Mouse (Mus musculus) midbrain, embryonic 10.5 days (tissue): ENCODE measurements around the gene Vmac. TPM values are rescaled to one million over a fixed set of nuclear protein-coding genes. Genes with fewer than 3 reads are reported as not detected.

Source experiments
- DNase-seq: peaks from one replicate; pipeline ENCODE4 v3.0.0-alpha.2; 2017; ENCODE audit warnings: low spot score
- H3K27ac ChIP-seq: fragments of 300-500 bp; sonication (generic); replicated peaks from 2 replicates; pipeline ENCODE4 v1.5.1; 2016; ENCODE audit warnings: mild to moderate bottlenecking
- H3K27me3 ChIP-seq: fragments of 300-500 bp; sonication (generic); 2 replicates; pipeline ENCODE4 v1.6.1; 2016; ENCODE audit warnings: low read depth, mild to moderate bottlenecking; ENCODE audit not compliant: poor library complexity, severe bottlenecking
- H3K36me3 ChIP-seq: fragments of 300-500 bp; sonication (generic); 2 replicates; pipeline ENCODE4 v1.6.1; 2016; ENCODE audit warnings: mild to moderate bottlenecking, moderate library complexity
- H3K4me1 ChIP-seq: fragments of 300-500 bp; sonication (generic); 2 replicates; pipeline ENCODE4 v1.6.1; 2016
- H3K4me3 ChIP-seq: fragments of 300-500 bp; sonication (generic); 2 replicates; pipeline ENCODE4 v1.5.1; 2016; ENCODE audit warnings: mild to moderate bottlenecking, moderate library complexity
- H3K9me3 ChIP-seq: fragments of 300-500 bp; sonication (generic); replicated peaks from 2 replicates; pipeline ENCODE4 v1.6.1; 2016; ENCODE audit warnings: mild to moderate bottlenecking
- WGBS: fragments of 180-500 bp; shearing (Covaris S2); methylation state at CpG from one replicate; pipeline ENCODE4 v1.1.7; 2016; 5-methylcytosine and 5-hydroxymethylcytosine counted together
- polyA plus RNA-seq: library from polyadenylated mRNA; unstranded; fragments of >200 nt; fragmentation: Nextera tagmentation; extraction: Ambion mirVana; gene quantifications from 2 replicates; pipeline ENCODE4 v1.2.1, GENCODE M21; 2016

The Vmac gene
- polyA plus RNA-seq, 1 experiment from 2014 or later: 12.0 TPM

DNA sequence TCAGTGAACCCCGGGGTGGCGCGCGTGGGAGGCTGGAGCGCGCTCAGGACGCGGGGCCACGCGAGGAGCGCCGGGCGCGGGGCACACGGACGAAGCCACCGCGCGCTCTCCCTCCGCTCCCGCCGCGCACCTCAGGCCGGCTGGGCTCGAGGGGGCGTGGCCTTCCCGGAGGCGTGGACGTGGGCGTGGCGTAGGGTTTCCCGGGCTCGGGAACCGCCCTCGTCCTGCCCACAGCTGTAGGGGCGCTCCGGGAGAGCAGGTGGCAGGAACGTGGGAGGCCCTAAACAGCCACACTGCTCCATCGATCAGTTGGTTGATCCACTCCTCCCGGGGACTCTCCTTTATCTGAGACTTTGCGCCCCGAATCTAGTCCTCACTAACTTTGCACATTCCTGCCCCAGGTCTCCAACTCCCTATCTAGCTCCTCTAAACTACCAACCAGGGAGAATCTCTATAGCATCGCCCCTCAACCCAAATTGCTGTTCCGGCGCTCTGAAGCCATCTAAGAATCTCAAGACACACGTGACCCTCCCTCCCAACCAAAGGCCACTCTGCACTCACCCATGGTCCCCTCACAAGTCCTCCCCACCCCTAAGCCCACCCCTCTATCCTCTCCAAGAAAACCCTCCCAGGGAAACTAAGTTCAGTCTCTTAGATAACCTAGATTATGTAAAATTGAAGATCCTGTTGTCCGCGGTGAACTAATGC, 39.7 kb upstream of the Vmac start, which contains the start of gene Nrtn:
Gene Nrtn (minus strand): TSS at position 115 of the 708 bp plus-strand sequence.
- Histone ChIP-seq H3K27ac (peak within 1 kb of the TSS; percentile 69), H3K4me3 (peak within 1 kb of the TSS; percentile 61), H3K9me3 (no peaks in the 10 kb centered on the region), H3K36me3 (no peaks in the 10 kb centered on the region), H3K4me1 (peaks cover 54% of the 10 kb centered on the region), H3K27me3 (peaks cover 90% of the 10 kb centered on the region)
- DNase-seq: peak; percentile 80
- WGBS: under 1% methylated on average over 48 of the region's 48 CpGs

DNA sequence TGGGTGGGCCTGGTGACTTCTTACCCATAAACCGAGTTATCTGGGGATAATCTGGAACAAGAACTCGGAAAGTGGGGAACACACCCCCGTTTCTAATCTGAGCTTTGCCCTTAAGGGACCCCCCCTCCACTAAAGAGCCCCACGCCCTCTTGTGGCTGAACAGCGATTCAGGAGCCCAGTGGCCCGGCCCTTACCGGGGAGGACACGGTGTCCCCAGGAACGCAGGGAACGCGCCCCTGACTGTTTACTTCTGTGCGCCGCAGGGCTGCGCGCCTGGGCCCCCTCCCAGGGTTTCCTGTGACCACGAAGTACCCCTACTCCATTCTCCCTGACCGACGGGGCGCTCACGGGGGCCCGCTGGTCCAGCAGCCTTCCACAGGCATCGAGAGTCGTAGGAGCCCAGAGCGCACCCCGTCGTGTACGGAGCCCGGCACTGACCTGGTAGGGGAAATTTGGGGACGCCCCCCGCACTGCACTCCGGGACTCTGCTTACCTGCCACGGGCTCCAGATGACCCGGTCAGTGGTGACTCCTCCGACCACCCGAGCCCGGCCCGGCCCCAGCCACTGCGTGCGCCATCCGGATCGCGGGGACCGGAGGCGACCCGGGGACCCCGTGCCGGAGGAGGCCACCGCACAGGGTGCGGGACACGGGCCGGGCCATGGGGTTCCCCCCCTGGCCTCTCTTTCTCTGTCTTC, 39.0 kb upstream of the Vmac start:
- no peak for DNase-seq
- Histone ChIP-seq H3K4me1 (peaks cover 47% of the 10 kb centered on the region), H3K27ac (peak overlapping the region; percentile 69), H3K4me3 (peak overlapping the region; percentile 61), H3K27me3 (peaks cover 97% of the 10 kb centered on the region), H3K36me3 (no peaks in the 10 kb centered on the region), H3K9me3 (no peaks in the 10 kb centered on the region)
- 1% methylated on average over 51 of the region's 51 CpGs for WGBS

DNA sequence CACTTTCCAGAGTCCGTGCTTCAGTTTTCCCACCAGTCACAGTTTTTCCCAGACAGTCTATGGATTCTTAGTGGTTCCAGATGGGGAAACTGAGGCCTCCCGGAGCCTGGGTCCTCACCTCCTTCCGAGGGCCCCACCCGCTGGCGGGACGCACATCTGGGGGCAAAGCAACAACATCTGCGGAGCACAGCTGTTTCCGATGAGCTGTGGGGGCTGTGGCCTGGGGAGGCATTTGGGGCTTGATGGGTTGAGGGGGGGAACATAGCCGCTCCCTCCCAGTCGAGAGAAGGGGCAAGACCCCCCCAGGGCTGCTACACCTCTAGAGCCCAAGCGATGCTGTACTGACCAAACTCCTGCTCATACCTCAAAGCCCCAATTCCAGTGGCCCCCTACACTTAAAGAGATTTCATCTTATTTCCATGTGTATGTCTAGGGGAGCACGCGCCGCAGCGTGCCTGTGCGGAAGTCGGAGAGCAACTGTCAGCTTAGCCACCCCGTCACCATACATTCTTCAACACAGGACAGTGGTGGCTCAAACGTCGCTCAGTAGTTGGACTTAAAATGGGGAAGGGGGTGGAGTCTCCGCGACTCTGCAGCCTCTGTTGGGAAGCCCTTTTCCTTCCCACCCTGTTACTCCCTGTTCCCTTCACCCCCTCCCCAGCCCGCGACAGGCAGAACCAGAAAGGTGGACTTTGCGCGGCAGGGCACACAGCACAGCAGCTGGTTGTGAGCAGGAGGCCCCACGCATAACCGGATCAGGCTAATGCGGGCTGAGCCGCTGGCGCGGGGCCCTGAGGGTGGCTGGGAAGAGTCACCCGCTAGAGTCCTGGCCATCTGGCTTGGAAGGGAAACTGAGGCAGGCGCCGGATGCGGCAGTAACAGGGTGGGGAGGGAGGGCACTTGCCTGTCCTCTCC, 36.7 kb upstream of the Vmac start:
- Histone ChIP-seq H3K4me1 (peaks cover 43% of the 10 kb centered on the region), H3K27me3 (peaks cover 100% of the 10 kb centered on the region), H3K9me3 (no peaks in the 10 kb centered on the region), H3K27ac (no peak overlapping the region), H3K4me3 (0 out of 2 replicates have a peak overlapping the region, but pooled peaks have one; percentile 3), H3K36me3 (no peaks in the 10 kb centered on the region)
- DNase-seq: no peak
- 14% methylated on average over 36 of the region's 36 CpGs for WGBS

DNA sequence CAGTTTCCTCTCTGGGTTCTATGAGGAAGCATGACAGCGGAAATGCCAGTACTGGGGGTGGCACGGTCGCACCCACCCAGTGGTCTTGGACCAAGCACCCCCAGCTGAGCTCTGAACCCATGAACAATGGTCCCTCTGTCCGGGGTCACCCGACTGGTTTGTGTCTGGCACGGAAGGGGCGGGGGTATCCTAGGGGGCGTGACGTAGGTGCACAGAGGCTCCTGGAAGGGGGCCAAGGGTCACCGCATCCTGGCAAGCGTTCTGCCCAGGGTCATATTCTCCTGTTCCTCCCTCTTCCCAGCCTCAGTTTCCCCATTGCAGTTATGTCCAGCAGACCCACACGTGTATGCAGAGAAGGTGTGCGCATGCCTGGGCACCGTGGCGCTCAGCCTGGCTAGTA, 35.6 kb upstream of the Vmac start:
- 22% methylated on average over 15 of the region's 15 CpGs for WGBS
- H3K4me1 ChIP-seq: peaks cover 37% of the 10 kb centered on the region
- H3K36me3 ChIP-seq: no peaks in the 10 kb centered on the region
- H3K4me3 ChIP-seq: no peak overlapping the region
- peaks cover 90% of the 10 kb centered on the region for H3K27me3 ChIP-seq
- no peak overlapping the region for H3K27ac ChIP-seq
- no peaks in the 10 kb centered on the region for H3K9me3 ChIP-seq
- DNase-seq: no peak

DNA sequence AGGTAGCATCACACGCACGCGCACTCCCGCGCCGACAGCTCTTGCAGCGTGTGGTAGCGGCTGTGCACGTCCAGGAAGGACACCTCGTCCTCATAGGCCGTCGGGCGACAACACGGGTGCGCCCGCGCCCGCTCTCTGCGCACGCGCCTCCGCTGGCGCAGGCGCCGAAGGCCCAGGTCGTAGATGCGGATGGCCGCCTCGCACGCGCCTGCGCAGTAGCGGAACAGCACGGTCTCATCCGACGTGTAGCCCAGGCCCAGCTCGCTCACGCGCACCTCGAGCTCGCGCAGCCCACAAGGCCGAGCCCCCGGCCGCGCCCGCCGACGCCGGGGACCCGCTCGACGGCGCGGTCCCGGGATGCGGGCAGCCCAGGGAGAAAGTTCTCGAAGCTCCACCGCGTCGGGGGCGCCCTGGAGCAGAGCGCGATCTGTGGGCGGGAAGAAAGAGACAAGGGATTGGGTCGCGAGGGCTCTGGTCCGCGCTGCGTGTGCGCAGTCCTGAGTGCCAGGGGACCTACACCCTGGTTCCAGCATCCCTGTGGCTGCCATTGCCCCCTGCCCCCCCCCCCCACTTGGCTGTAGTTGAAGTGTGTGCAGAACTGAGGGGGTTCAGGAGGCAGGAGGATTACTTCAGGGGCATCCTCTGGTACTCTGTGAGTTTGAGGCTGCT, 33.7 kb upstream of the Vmac start:
- Histone ChIP-seq H3K4me3 (peak overlapping the region; percentile 43), H3K27me3 (peaks cover 70% of the 10 kb centered on the region), H3K36me3 (no peaks in the 10 kb centered on the region), H3K4me1 (peaks cover 20% of the 10 kb centered on the region), H3K9me3 (no peaks in the 10 kb centered on the region), H3K27ac (peak overlapping the region; percentile 69; the same call in 1 of the 2 replicates)
- WGBS: 25% methylated on average over 71 of the region's 71 CpGs
- DNase-seq: peak; percentile 66

DNA sequence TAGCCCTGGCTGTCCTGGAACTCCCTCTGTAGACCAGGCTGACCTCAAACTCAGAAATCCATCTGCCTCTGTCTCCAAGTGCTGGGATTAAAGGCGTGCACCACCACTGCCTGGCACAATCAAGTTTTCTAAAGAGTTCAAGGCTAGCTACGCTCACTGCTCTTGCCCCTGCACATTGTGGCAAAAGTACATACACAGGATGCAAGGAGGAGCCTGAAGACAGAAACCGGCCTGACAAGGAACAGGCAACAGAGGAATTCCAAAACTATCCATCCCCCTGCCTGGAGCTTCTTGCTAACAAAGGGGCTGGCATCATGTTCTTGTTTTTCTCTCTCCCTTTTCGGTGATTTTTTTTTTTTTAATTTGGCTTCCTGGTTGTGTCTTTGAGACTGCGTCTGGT, 26.4 kb upstream of the Vmac start:
- no peak for DNase-seq
- 70% methylated on average over 5 of the region's 5 CpGs for WGBS

DNA sequence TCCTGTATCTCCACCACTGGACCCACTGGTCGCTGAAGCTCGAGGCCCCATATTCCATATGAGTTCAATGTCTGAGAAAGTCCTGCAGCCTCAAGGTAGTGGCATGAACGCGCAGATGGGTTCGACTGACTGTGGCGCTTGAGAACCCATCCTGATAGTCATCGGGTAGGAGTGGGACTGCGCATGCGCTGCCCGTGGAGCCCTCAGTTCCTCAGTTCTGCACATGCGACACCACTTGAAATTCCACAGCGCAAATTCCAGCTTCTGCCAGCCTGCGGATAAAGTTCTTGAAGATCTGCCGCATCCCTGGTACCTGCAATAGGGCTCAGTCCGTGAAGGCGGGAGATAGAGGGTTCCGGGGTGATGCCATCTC, 23.0 kb upstream of the Vmac start:
- H3K4me3 ChIP-seq: no peak overlapping the region
- no peaks in the 10 kb centered on the region for H3K9me3 ChIP-seq
- DNase-seq: no peak
- WGBS: 83% methylated on average over 17 of the region's 17 CpGs
- H3K4me1 ChIP-seq: no peaks in the 10 kb centered on the region
- no peaks in the 10 kb centered on the region; the same call in 1 of the 2 replicates for H3K27me3 ChIP-seq
- no peaks in the 10 kb centered on the region for H3K36me3 ChIP-seq
- no peak overlapping the region for H3K27ac ChIP-seq

More for the DNA sequence above, 26.4 kb upstream of the Vmac start:
- no peak overlapping the region for H3K27ac ChIP-seq
- H3K27me3 ChIP-seq: no peaks in the 10 kb centered on the region; the same call in 1 of the 2 replicates
- H3K4me3 ChIP-seq: no peak overlapping the region
- H3K36me3 ChIP-seq: no peaks in the 10 kb centered on the region
- H3K9me3 ChIP-seq: no peaks in the 10 kb centered on the region
- H3K4me1 ChIP-seq: no peaks in the 10 kb centered on the region

DNA sequence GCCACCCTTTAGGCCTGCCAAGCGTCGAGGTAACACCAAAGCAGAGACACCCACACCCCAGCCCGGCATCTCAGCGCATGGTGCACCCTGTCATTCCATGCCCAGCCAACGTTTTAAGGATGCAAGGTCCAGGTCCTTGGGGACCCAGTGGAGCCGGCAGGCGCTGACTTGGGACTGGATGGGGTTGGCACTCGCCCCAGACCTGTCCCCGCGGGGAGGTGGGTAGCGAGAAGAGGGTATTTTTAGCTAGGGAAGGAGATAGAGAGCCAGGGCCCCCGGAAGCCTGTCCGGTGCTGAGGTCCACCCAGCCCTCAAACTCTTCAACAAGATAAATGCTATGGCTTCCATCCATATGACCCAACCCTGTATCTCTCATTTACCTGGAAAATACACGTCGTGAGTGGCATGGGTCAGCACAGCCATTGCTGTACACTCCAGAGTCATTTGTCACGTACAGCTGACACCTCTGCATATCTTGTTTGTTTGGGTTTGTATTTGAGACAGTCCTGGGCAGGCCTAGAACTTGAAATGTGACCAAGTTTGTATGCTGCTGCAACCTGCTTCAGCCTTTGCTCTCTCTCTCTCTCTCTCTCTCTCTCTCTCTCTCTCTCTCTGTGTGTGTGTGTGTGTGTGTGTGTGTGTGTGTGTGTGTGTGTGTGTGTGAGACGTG, 22.4 kb upstream of the Vmac start:
- no peaks in the 10 kb centered on the region; the same call in 1 of the 2 replicates for H3K27me3 ChIP-seq
- DNase-seq: no peak
- no peak overlapping the region for H3K4me3 ChIP-seq
- H3K36me3 ChIP-seq: no peaks in the 10 kb centered on the region
- WGBS: 86% methylated on average over 17 of the region's 17 CpGs
- H3K9me3 ChIP-seq: no peaks in the 10 kb centered on the region
- H3K4me1 ChIP-seq: no peaks in the 10 kb centered on the region
- no peak overlapping the region for H3K27ac ChIP-seq

DNA sequence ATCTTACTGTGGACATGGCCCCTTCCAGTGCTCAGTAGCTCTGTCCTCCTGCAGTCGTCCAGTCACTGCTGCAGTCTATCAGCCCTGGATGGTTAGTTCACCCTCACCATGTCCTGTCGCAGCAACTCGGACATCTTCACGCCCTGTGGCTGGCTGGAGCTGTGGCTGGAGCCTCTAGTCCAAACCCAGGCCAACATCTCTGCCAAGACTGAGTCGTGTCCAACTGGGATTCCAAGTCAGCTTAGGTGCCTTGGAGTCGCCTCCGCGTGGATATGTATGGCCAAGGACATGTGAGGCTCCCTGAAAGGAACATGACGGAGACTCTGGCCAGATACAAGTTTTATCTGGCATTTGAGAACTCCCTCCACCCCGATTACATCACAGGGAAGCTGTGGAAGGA, 20.4 kb upstream of the Vmac start:
- H3K36me3 ChIP-seq: no peaks in the 10 kb centered on the region
- WGBS: 83% methylated on average over 10 of the region's 10 CpGs
- DNase-seq: no peak
- H3K27me3 ChIP-seq: no peaks in the 10 kb centered on the region
- no peak overlapping the region for H3K4me3 ChIP-seq
- H3K4me1 ChIP-seq: no peaks in the 10 kb centered on the region
- H3K27ac ChIP-seq: no peak overlapping the region
- H3K9me3 ChIP-seq: no peaks in the 10 kb centered on the region

DNA sequence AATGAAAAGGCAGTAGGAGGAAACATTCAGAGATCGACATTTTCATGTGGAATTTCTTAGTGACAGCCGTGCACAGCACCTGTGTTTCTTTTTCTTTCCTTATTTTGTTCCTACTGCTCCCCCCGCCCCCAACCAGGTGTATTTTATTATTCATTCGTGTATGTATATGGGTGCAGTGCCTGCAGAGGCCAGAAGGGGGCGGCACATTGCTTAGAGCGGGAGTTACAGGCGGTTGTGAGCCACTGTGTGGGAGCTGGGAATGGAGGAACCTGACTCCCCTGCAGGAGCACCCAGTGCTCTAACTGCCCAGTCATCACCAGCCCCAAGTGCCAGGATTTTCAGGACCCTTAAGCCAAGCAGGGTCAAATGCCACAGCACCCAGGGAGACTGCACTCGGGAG, 18.7 kb upstream of the Vmac start:
- 48% methylated on average over 8 of the region's 8 CpGs for WGBS
- Histone ChIP-seq H3K27me3 (no peaks in the 10 kb centered on the region), H3K4me1 (no peaks in the 10 kb centered on the region), H3K36me3 (no peaks in the 10 kb centered on the region), H3K9me3 (no peaks in the 10 kb centered on the region), H3K4me3 (no peak overlapping the region), H3K27ac (no peak overlapping the region)
- no peak for DNase-seq

DNA sequence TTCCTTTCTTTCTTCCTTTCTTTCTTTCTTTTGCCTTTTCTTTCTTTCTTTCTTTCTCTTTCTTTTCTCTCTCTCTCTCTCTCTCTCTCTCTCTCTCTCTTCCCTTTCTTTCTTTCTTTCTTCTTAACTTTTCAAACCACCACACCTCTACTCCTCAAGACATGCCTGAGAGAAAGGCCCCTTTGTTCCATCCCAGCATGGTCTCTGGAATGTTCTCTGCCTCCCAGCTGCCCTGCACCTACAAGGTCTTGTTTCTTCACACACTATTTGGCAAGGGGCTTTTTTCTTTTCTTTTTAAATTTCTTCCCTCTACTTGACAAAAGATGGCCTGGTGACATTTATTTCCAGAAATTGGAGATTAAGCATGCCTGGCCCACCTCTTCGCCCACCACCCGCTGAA, 11.8 kb upstream of the Vmac start:
- 66% methylated on average over 2 of the region's 2 CpGs for WGBS
- no peak overlapping the region for H3K27ac ChIP-seq
- H3K9me3 ChIP-seq: no peaks in the 10 kb centered on the region
- H3K27me3 ChIP-seq: no peaks in the 10 kb centered on the region
- peaks cover 26% of the 10 kb centered on the region for H3K4me1 ChIP-seq
- H3K4me3 ChIP-seq: no peak overlapping the region
- peaks cover 4% of the 10 kb centered on the region; the same call in 1 of the 2 replicates for H3K36me3 ChIP-seq
- no peak for DNase-seq

DNA sequence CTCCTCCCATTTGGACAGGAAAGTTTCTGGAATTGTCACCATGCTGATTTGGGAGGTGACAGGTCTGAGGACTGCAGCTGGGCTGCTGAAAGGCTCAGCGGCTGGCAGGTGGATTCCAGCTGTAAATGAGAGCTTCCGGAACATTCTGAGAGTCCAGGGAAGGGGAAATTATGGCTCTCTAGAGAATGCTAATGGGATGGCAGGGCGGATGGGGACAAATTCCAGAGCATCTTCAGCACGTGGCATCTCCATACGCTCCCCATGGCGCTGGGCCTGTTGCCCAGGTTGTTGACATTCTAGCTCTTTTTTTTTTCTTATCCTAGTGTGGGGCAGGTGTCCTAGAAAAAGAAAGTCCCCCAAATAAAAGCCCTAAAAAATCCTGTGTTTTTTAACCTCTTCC, 11.3 kb upstream of the Vmac start:
- no peaks in the 10 kb centered on the region for H3K9me3 ChIP-seq
- no peak overlapping the region for H3K27ac ChIP-seq
- DNase-seq: no peak
- H3K4me1 ChIP-seq: peaks cover 26% of the 10 kb centered on the region
- H3K36me3 ChIP-seq: peaks cover 9% of the 10 kb centered on the region
- WGBS: 66% methylated on average over 6 of the region's 6 CpGs
- H3K4me3 ChIP-seq: no peak overlapping the region
- no peaks in the 10 kb centered on the region for H3K27me3 ChIP-seq
